Mouse (Mus musculus) kidney, postnatal 0 days (tissue): ENCODE data around the gene Efna1. TPM values are rescaled to one million over a fixed set of nuclear protein-coding genes. Genes with fewer than 3 reads are reported as not detected.

Experiments used
- ATAC-seq: fragments of 200-750 bp; cut with Nextera tagmentation; replicated peaks from 2 replicates; pipeline ENCODE4 v1.8.0; 2017; ENCODE audit warnings: low read depth, moderate number of reproducible peaks, moderate TSS enrichment, moderate library complexity; ENCODE audit not compliant: low FRiP score
- DNase-seq: peaks from one replicate; pipeline ENCODE4 v3.0.0-alpha.2; 2016; ENCODE audit warnings: low spot score
- H3K27ac ChIP-seq: fragments of 300-500 bp; sonication (generic); 2 replicates; pipeline ENCODE4 v1.5.1; 2014; ENCODE audit warnings: mild to moderate bottlenecking
- H3K27me3 ChIP-seq: fragments of 300-500 bp; sonication (generic); 2 replicates; pipeline ENCODE4 v1.6.1; 2014; ENCODE audit warnings: low read length, mixed read lengths; ENCODE audit not compliant: insufficient read depth
- H3K36me3 ChIP-seq: fragments of 300-500 bp; sonication (generic); 2 replicates; pipeline ENCODE4 v1.6.1; 2014; ENCODE audit warnings: low read length, mixed read lengths; ENCODE audit not compliant: insufficient read depth
- H3K4me1 ChIP-seq: fragments of 300-500 bp; sonication (generic); replicated peaks from 2 replicates; pipeline ENCODE4 v1.6.1; 2014; ENCODE audit warnings: antibody characterized with exemption, low read length, mixed read lengths; ENCODE audit not compliant: insufficient read depth
- H3K4me2 ChIP-seq: fragments of 300-500 bp; sonication (generic); 2 replicates; pipeline ENCODE4 v1.6.1; 2014; ENCODE audit warnings: mild to moderate bottlenecking, low read length, moderate library complexity, mixed read lengths
- H3K4me3 ChIP-seq: fragments of 300-500 bp; sonication (generic); replicated peaks from 2 replicates; pipeline ENCODE4 v1.5.1; 2014; ENCODE audit warnings: low read depth, low read length
- H3K9ac ChIP-seq: fragments of 300-500 bp; sonication (generic); 2 replicates; pipeline ENCODE4 v1.6.1; 2014; ENCODE audit warnings: low read depth, low read length
- H3K9me3 ChIP-seq: fragments of 300-500 bp; sonication (generic); replicated peaks from 2 replicates; pipeline ENCODE4 v1.6.1; 2016; ENCODE audit warnings: low read length, inconsistent platforms, mixed read lengths
- CTCF ChIP-seq: IDR thresholded peaks from 2 replicates; pipeline ENCODE4 v1.5.1; 2016; ENCODE audit warnings: antibody characterized with exemption, low read depth, mild to moderate bottlenecking, moderate library complexity
- WGBS: fragments of 180-500 bp; shearing (Covaris S2); extraction: QIAGEN DNeasy Blood & Tissue Kit; methylation state at CpG from one replicate; pipeline ENCODE4 v1.1.7; 2014; 5-methylcytosine and 5-hydroxymethylcytosine counted together
- polyA plus RNA-seq: library from polyadenylated mRNA; unstranded; fragments of >200 nt; fragmentation: Nextera tagmentation; extraction: Ambion mirVana; gene quantifications from 2 replicates; pipeline ENCODE4 v1.2.1, GENCODE M21; 2015

The Efna1 gene
- polyA plus RNA-seq, 1 experiment from 2014 or later: 79.5 TPM

GRCm38 (mm10) chr3:89268916-89269315 lies 12.0 kb downstream of the Efna1 start:
- 69% methylated on average over 8 of the region's 8 CpGs for WGBS
- Histone ChIP-seq H3K4me1 (peaks cover 22% of the 10 kb centered on the region), H3K27ac (no peak overlapping the region), H3K4me2 (no peak overlapping the region), H3K27me3 (no peaks in the 10 kb centered on the region), H3K36me3 (peaks cover 11% of the 10 kb centered on the region; the same call in 1 of the 2 replicates), H3K9me3 (no peaks in the 10 kb centered on the region), H3K9ac (0 out of 2 replicates have a peak overlapping the region, but pooled peaks have one; percentile 23), H3K4me3 (no peak overlapping the region)
- ATAC-seq: no peak
- DNase-seq: no peak
- no peak for TF ChIP-seq CTCF

GRCm38 (mm10) chr3:89266439-89266893 lies 14.5 kb downstream of the Efna1 start:
- Histone ChIP-seq H3K4me1 (peaks cover 22% of the 10 kb centered on the region), H3K4me3 (peak overlapping the region; percentile 57), H3K9me3 (no peaks in the 10 kb centered on the region), H3K36me3 (no peaks in the 10 kb centered on the region), H3K27me3 (no peaks in the 10 kb centered on the region), H3K27ac (peak overlapping the region; percentile 81), H3K9ac (peak overlapping the region; percentile 79), H3K4me2 (peak overlapping the region; percentile 96)
- WGBS: under 1% methylated on average over 20 of the region's 20 CpGs
- DNase-seq (peak; percentile 93), ATAC-seq (peak; percentile 76; the same call in 1 of the 2 replicates)
- no peak for TF ChIP-seq CTCF

GRCm38 (mm10) chr3:89262417-89262816 lies 18.5 kb downstream of the Efna1 start:
- DNase-seq (peak; percentile 21), ATAC-seq (no peak)
- WGBS: 60% methylated on average over 10 of the region's 10 CpGs
- no peak for TF ChIP-seq CTCF
- Histone ChIP-seq H3K4me2 (no peak overlapping the region), H3K27me3 (no peaks in the 10 kb centered on the region), H3K27ac (peak overlapping the region; percentile 31; the same call in 1 of the 2 replicates), H3K4me3 (no peak overlapping the region), H3K36me3 (no peaks in the 10 kb centered on the region), H3K4me1 (0 out of 2 replicates have a peak, but pooled peaks cover 5% of the 10 kb centered on the region), H3K9ac (no peak overlapping the region), H3K9me3 (no peaks in the 10 kb centered on the region)

DNA sequence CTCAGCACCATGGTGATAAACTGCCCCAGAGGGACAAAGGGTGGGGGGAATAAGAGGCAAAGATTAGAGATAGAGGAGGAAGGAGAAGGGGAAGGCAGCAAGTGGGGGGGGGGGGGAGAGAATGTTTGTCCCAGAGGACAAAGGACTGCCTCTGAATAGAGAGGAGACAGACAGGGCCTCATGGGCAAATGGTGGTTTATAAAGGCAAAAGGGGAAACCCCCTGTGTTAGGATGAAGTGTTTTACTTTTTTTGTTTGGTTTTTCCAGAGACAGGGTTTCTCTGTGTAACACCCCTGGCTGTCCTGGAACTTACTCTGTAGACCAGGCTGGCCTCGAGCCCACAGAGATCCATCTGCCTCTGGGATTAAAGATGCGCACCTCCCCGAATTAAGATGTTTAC lies 20.7 kb downstream of the Efna1 start:
- 76% methylated on average over 3 of the region's 3 CpGs for WGBS
- no peak for DNase-seq
- TF ChIP-seq CTCF: no peak
- no peak overlapping the region for H3K9ac ChIP-seq
- H3K4me1 ChIP-seq: no peaks in the 10 kb centered on the region
- no peak for ATAC-seq
- H3K4me2 ChIP-seq: no peak overlapping the region
- H3K27ac ChIP-seq: no peak overlapping the region
- no peaks in the 10 kb centered on the region for H3K27me3 ChIP-seq
- no peak overlapping the region for H3K4me3 ChIP-seq
- no peaks in the 10 kb centered on the region for H3K9me3 ChIP-seq
- no peaks in the 10 kb centered on the region for H3K36me3 ChIP-seq

GRCm38 (mm10) chr3:89259076-89259475 lies 21.9 kb downstream of the Efna1 start, which contains the start of gene Dpm3:
TSS of gene Dpm3 (plus strand) at chr3:89259358.
- WGBS: 35% methylated on average over 7 of the region's 7 CpGs
- no peaks in the 10 kb centered on the region for H3K27me3 ChIP-seq

DNA sequence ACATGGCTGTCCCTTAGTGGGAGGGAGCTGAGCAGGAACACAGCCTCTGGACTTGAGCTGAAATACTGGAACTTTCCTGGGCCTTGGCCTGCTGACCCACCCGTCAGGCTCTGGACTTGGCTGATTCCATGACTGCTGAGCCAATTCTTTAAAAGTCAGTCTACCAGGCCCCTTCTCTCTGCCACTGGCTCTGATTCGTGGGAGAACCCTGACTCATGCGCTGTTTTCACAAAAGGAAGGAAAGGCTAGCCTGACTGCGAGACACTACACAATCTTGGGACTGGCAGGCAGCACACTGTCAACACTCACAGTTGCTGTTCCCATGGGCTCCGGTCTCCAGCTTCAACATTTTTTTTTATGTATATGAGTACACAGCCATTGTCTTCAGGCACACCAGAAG lies 24.8 kb downstream of the Efna1 start:
- Histone ChIP-seq H3K36me3 (no peaks in the 10 kb centered on the region), H3K4me2 (no peak overlapping the region), H3K4me1 (peaks cover 7% of the 10 kb centered on the region), H3K4me3 (no peak overlapping the region), H3K27ac (no peak overlapping the region), H3K9ac (no peak overlapping the region), H3K27me3 (no peaks in the 10 kb centered on the region), H3K9me3 (no peaks in the 10 kb centered on the region)
- WGBS: 72% methylated on average over 5 of the region's 5 CpGs
- ATAC-seq: no peak
- no peak for TF ChIP-seq CTCF
- DNase-seq: no peak

More at GRCm38 (mm10) chr3:89259076-89259475, 21.9 kb downstream of the Efna1 start, which contains the start of gene Dpm3:
- Histone ChIP-seq H3K27ac (no peak within 1 kb of the TSS), H3K4me2 (no peak within 1 kb of the TSS), H3K36me3 (no peaks in the 10 kb centered on the region), H3K4me1 (no peaks in the 10 kb centered on the region), H3K9me3 (no peaks in the 10 kb centered on the region), H3K9ac (no peak within 1 kb of the TSS), H3K4me3 (no peak within 1 kb of the TSS)
- ATAC-seq (no peak), DNase-seq (no peak)
- TF ChIP-seq CTCF: no peak

- Histone ChIP-seq H3K4me2 (no peak overlapping the region), H3K36me3 (no peaks in the 10 kb centered on the region), H3K27me3 (no peaks in the 10 kb centered on the region), H3K27ac (no peak overlapping the region), H3K9ac (no peak overlapping the region), H3K4me1 (peaks cover 14% of the 10 kb centered on the region), H3K4me3 (no peak overlapping the region), H3K9me3 (no peaks in the 10 kb centered on the region)
- no peak for TF ChIP-seq CTCF
- ATAC-seq: no peak
- no peak for DNase-seq
- 92% methylated on average over 5 of the region's 5 CpGs for WGBS
Observed at GRCm38 (mm10) chr3:89254994-89255393, 25.9 kb downstream of the Efna1 start.
